Mouse (Mus musculus): Measurements from ENCODE around the gene Kcnk13. TPM values are rescaled to one million over a fixed set of nuclear protein-coding genes. Genes with fewer than 3 reads are reported as not detected.

Gene Kcnk13
- polyA plus RNA-seq, 1 experiment from 2014 or later = 0.33 TPM

GRCm38 (mm10) chr12:100099971-100100706, 135.8 kb downstream of the Kcnk13 start:
- Histone ChIP-seq H3K27ac (ENCODE audit: low read depth, low read length) (no peak overlapping the region), H3K9me3 (ENCODE audit: control insufficient read depth, low read length) (no peaks in the 10 kb centered on the region), H3K36me3 (ENCODE audit: control insufficient read depth, insufficient read depth, low read length) (no peaks in the 10 kb centered on the region), H3K4me1 (replicated peaks; ENCODE audit: control insufficient read depth, insufficient read depth, low read length) (no peaks in the 10 kb centered on the region), H3K27me3 (ENCODE audit: control insufficient read depth, insufficient read depth, low read length) (no peaks in the 10 kb centered on the region), H3K4me3 (ENCODE audit: low read depth, low read length) (no peak overlapping the region), H3K4me2 (ENCODE audit: low read depth, low read length, severe bottlenecking) (no peak overlapping the region), H3K9ac (ENCODE audit: low read length) (no peak overlapping the region)
- DNase-seq (ENCODE audit: low spot score) (no peak), ATAC-seq (replicated peaks; ENCODE audit: low FRiP score) (no peak)
- 69% methylated on average over 3 of the region's 3 CpGs for WGBS

- H3K27me3 ChIP-seq (ENCODE audit: control insufficient read depth, insufficient read depth, low read length) = no peaks in the 10 kb centered on the region
- 73% methylated on average over 3 of the region's 3 CpGs for WGBS
- no peaks in the 10 kb centered on the region for H3K4me1 ChIP-seq (replicated peaks; ENCODE audit: control insufficient read depth, insufficient read depth, low read length)
- no peak overlapping the region for H3K9ac ChIP-seq (ENCODE audit: low read length)
- no peaks in the 10 kb centered on the region for H3K36me3 ChIP-seq (ENCODE audit: control insufficient read depth, insufficient read depth, low read length)
- no peaks in the 10 kb centered on the region for H3K9me3 ChIP-seq (ENCODE audit: control insufficient read depth, low read length)
- DNase-seq (ENCODE audit: low spot score) (no peak), ATAC-seq (replicated peaks; ENCODE audit: low FRiP score) (no peak)
- no peak overlapping the region for H3K27ac ChIP-seq (ENCODE audit: low read depth, low read length)
- no peak overlapping the region for H3K4me3 ChIP-seq (ENCODE audit: low read depth, low read length)
- H3K4me2 ChIP-seq (ENCODE audit: low read depth, low read length, severe bottlenecking) = no peak overlapping the region
Measured at GRCm38 (mm10) chr12:100100707-100101030, 136.4 kb downstream of the Kcnk13 start.

GRCm38 (mm10) chr12:100101651-100102050, 137.4 kb downstream of the Kcnk13 start:
- no peak overlapping the region for H3K4me3 ChIP-seq (ENCODE audit: low read depth, low read length)
- no peak overlapping the region for H3K27ac ChIP-seq (ENCODE audit: low read depth, low read length)
- H3K4me1 ChIP-seq (replicated peaks; ENCODE audit: control insufficient read depth, insufficient read depth, low read length) = no peaks in the 10 kb centered on the region
- H3K36me3 ChIP-seq (ENCODE audit: control insufficient read depth, insufficient read depth, low read length) = no peaks in the 10 kb centered on the region
- WGBS = 75% methylated on average over 3 of the region's 3 CpGs
- H3K27me3 ChIP-seq (ENCODE audit: control insufficient read depth, insufficient read depth, low read length) = no peaks in the 10 kb centered on the region
- no peak overlapping the region for H3K4me2 ChIP-seq (ENCODE audit: low read depth, low read length, severe bottlenecking)
- DNase-seq (ENCODE audit: low spot score) (no peak), ATAC-seq (replicated peaks; ENCODE audit: low FRiP score) (no peak)
- H3K9ac ChIP-seq (ENCODE audit: low read length) = no peak overlapping the region
- no peaks in the 10 kb centered on the region for H3K9me3 ChIP-seq (ENCODE audit: control insufficient read depth, low read length)

DNA sequence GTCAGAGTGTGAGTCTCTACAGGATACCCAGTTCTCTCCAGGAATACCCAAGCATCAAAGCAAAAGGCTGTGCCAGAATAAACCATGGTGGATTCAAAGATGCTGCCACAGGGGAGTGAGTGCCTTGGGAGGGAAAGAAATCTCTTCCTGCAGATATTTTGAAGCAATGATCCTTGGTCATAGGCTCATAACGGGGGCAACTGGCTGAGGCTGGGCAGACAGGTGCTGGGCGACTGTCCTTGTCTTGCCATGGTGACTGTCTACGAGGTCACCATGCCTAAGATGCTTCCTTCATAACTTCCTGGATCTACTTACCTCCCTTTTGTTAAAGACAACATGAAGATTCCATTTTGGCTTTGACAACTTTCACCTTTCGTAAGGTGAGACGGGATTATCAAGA, 140.2 kb downstream of the Kcnk13 start:
- Histone ChIP-seq H3K9ac (ENCODE audit: low read length) (no peak overlapping the region), H3K27me3 (ENCODE audit: control insufficient read depth, insufficient read depth, low read length) (no peaks in the 10 kb centered on the region), H3K4me3 (ENCODE audit: low read depth, low read length) (no peak overlapping the region), H3K4me1 (replicated peaks; ENCODE audit: control insufficient read depth, insufficient read depth, low read length) (no peaks in the 10 kb centered on the region), H3K27ac (ENCODE audit: low read depth, low read length) (no peak overlapping the region), H3K9me3 (ENCODE audit: control insufficient read depth, low read length) (no peaks in the 10 kb centered on the region), H3K36me3 (ENCODE audit: control insufficient read depth, insufficient read depth, low read length) (no peaks in the 10 kb centered on the region), H3K4me2 (ENCODE audit: low read depth, low read length, severe bottlenecking) (no peak overlapping the region)
- no peak for DNase-seq (ENCODE audit: low spot score)
- WGBS = 93% methylated on average over 5 of the region's 5 CpGs
- ATAC-seq (replicated peaks; ENCODE audit: low FRiP score) = no peak

GRCm38 (mm10) chr12:100106275-100106895, 142.1 kb downstream of the Kcnk13 start:
- Histone ChIP-seq H3K27ac (ENCODE audit: low read depth, low read length) (no peak overlapping the region), H3K4me3 (ENCODE audit: low read depth, low read length) (no peak overlapping the region), H3K9ac (ENCODE audit: low read length) (no peak overlapping the region), H3K36me3 (ENCODE audit: control insufficient read depth, insufficient read depth, low read length) (no peaks in the 10 kb centered on the region), H3K27me3 (ENCODE audit: control insufficient read depth, insufficient read depth, low read length) (no peaks in the 10 kb centered on the region), H3K9me3 (ENCODE audit: control insufficient read depth, low read length) (no peaks in the 10 kb centered on the region), H3K4me2 (ENCODE audit: low read depth, low read length, severe bottlenecking) (no peak overlapping the region), H3K4me1 (replicated peaks; ENCODE audit: control insufficient read depth, insufficient read depth, low read length) (peaks cover 5% of the 10 kb centered on the region)
- ATAC-seq (replicated peaks; ENCODE audit: low FRiP score) (0 out of 2 replicates have a peak, but pooled peaks have one; percentile 34), DNase-seq (ENCODE audit: low spot score) (peak; percentile 89)
- 15% methylated on average over 20 of the region's 20 CpGs for WGBS

GRCm38 (mm10) chr12:100107436-100107835, 143.1 kb downstream of the Kcnk13 start:
- Histone ChIP-seq H3K27ac (ENCODE audit: low read depth, low read length) (no peak overlapping the region), H3K4me1 (replicated peaks; ENCODE audit: control insufficient read depth, insufficient read depth, low read length) (peaks cover 5% of the 10 kb centered on the region), H3K36me3 (ENCODE audit: control insufficient read depth, insufficient read depth, low read length) (no peaks in the 10 kb centered on the region), H3K9me3 (ENCODE audit: control insufficient read depth, low read length) (no peaks in the 10 kb centered on the region), H3K4me3 (ENCODE audit: low read depth, low read length) (no peak overlapping the region), H3K9ac (ENCODE audit: low read length) (no peak overlapping the region), H3K4me2 (ENCODE audit: low read depth, low read length, severe bottlenecking) (no peak overlapping the region), H3K27me3 (ENCODE audit: control insufficient read depth, insufficient read depth, low read length) (no peaks in the 10 kb centered on the region)
- WGBS = 56% methylated on average over 4 of the region's 4 CpGs
- DNase-seq (ENCODE audit: low spot score) (no peak), ATAC-seq (replicated peaks; ENCODE audit: low FRiP score) (no peak)

- WGBS = under 1% methylated on average over 58 of the region's 58 CpGs
- H3K4me3 ChIP-seq (ENCODE audit: low read depth, low read length) = peak within 1 kb of the TSS; percentile 95
- peak within 1 kb of the TSS; percentile 71 for H3K27ac ChIP-seq (ENCODE audit: low read depth, low read length)
- H3K36me3 ChIP-seq (ENCODE audit: control insufficient read depth, insufficient read depth, low read length) = peaks cover 6% of the 10 kb centered on the region; the same call in 1 of the 2 replicates
- H3K9me3 ChIP-seq (ENCODE audit: control insufficient read depth, low read length) = no peaks in the 10 kb centered on the region
- peak within 1 kb of the TSS; percentile 80 for H3K4me2 ChIP-seq (ENCODE audit: low read depth, low read length, severe bottlenecking)
- DNase-seq (ENCODE audit: low spot score) = peak; percentile 88
- peaks cover 5% of the 10 kb centered on the region for H3K4me1 ChIP-seq (replicated peaks; ENCODE audit: control insufficient read depth, insufficient read depth, low read length)
- ATAC-seq (replicated peaks; ENCODE audit: low FRiP score) = peak; percentile 78
- H3K9ac ChIP-seq (ENCODE audit: low read length) = peak within 1 kb of the TSS; percentile 94
- H3K27me3 ChIP-seq (ENCODE audit: control insufficient read depth, insufficient read depth, low read length) = no peaks in the 10 kb centered on the region
Measured at GRCm38 (mm10) chr12:100109986-100110696, 145.8 kb downstream of the Kcnk13 start, which contains the start of gene Psmc1. TSS of gene Psmc1 (plus strand) at chr12:100110154.
